Mouse (Mus musculus) heart, adult 2 months (tissue): ENCODE data around the gene Mettl8.

Experiments
- CTCF ChIP-seq: fragments of 200-600 bp; IDR thresholded peaks from 2 replicates; pipeline ENCODE4 v1.8.1; 2022; ENCODE audit warnings: antibody characterized with exemption, mild to moderate bottlenecking, moderate library complexity
- POLR2A ChIP-seq: fragments of 200-500 bp; IDR thresholded peaks from 2 replicates; pipeline ENCODE4 v1.6.1; 2011; ENCODE audit warnings: mild to moderate bottlenecking, low read depth, low read length, control low read depth; ENCODE audit not compliant: insufficient read depth

- TF ChIP-seq CTCF (no peak), POLR2A (no peak)
These were observed 95.3 kb downstream of the Mettl8 start for GRCm38 (mm10) chr2:70960090-70960489.
